Mouse (Mus musculus): ENCODE measurements around the gene Thsd7a. TPM values are rescaled to one million over a fixed set of nuclear protein-coding genes. Genes with fewer than 3 reads are reported as not detected.

Gene Thsd7a
- polyA plus RNA-seq (2012; rRNA removed) = 5.6 and 6.3 TPM in 2 replicates

GRCm38 (mm10) chr6:12748787-12749530, at the start of gene Thsd7a:
Gene Thsd7a, minus strand, starts transcription at chr6:12749410.
- DNase-seq (ENCODE audit: low read depth) = no peak

GRCm38 (mm10) chr6:12787129-12787528, 37.9 kb upstream of the Thsd7a start:
- DNase-seq (ENCODE audit: low read depth) = no peak

GRCm38 (mm10) chr6:12786378-12786982, 37.3 kb upstream of the Thsd7a start:
- DNase-seq (ENCODE audit: low read depth) = no peak

GRCm38 (mm10) chr6:12784918-12785618, 35.9 kb upstream of the Thsd7a start:
- no peak for DNase-seq (ENCODE audit: low read depth)

- DNase-seq (ENCODE audit: low read depth) = no peak
Observed at GRCm38 (mm10) chr6:12772799-12773198, 23.6 kb upstream of the Thsd7a start.

GRCm38 (mm10) chr6:12765191-12765590, 16.0 kb upstream of the Thsd7a start:
- no peak for DNase-seq (ENCODE audit: low read depth)

GRCm38 (mm10) chr6:12764606-12765005, 15.4 kb upstream of the Thsd7a start:
- DNase-seq (ENCODE audit: low read depth) = no peak

GRCm38 (mm10) chr6:12763816-12764215, 14.6 kb upstream of the Thsd7a start:
- no peak for DNase-seq (ENCODE audit: low read depth)

GRCm38 (mm10) chr6:12759328-12760193, 10.4 kb upstream of the Thsd7a start:
- no peak for DNase-seq (ENCODE audit: low read depth)

- DNase-seq (ENCODE audit: low read depth) = no peak
Observed at GRCm38 (mm10) chr6:12752297-12752696, 3.1 kb upstream of the Thsd7a start.

GRCm38 (mm10) chr6:12750441-12750840, 1.2 kb upstream of the Thsd7a start:
- no peak for DNase-seq (ENCODE audit: low read depth)

GRCm38 (mm10) chr6:12749531-12750210, 461 bp upstream of the Thsd7a start:
- DNase-seq (ENCODE audit: low read depth) = no peak

- DNase-seq (ENCODE audit: low read depth) = no peak
Observed at GRCm38 (mm10) chr6:12748454-12748786, 790 bp downstream of the Thsd7a start.

GRCm38 (mm10) chr6:12747856-12748450, 1.3 kb downstream of the Thsd7a start:
- DNase-seq (ENCODE audit: low read depth) = no peak

GRCm38 (mm10) chr6:12742791-12743190, 6.4 kb downstream of the Thsd7a start:
- DNase-seq (ENCODE audit: low read depth) = no peak

GRCm38 (mm10) chr6:12733924-12734323, 15.3 kb downstream of the Thsd7a start:
- no peak for DNase-seq (ENCODE audit: low read depth)

GRCm38 (mm10) chr6:12716071-12716470, 33.1 kb downstream of the Thsd7a start:
- no peak for DNase-seq (ENCODE audit: low read depth)

- no peak for DNase-seq (ENCODE audit: low read depth)
Observed at GRCm38 (mm10) chr6:12712581-12712980, 36.6 kb downstream of the Thsd7a start.

- DNase-seq (ENCODE audit: low read depth) = no peak
Observed at GRCm38 (mm10) chr6:12702925-12703324, 46.3 kb downstream of the Thsd7a start.

- DNase-seq (ENCODE audit: low read depth) = no peak
Observed at GRCm38 (mm10) chr6:12699089-12699488, 50.1 kb downstream of the Thsd7a start.

GRCm38 (mm10) chr6:12693689-12694088, 55.5 kb downstream of the Thsd7a start:
- no peak for DNase-seq (ENCODE audit: low read depth)
